Mouse (Mus musculus) MEL (cell line): ENCODE measurements at regions not wholly inside any gene's neighbourhood (a gene's known extent, or its start where the extent isn't known, plus 50 kb on each side); places are given as distances from the start of the nearest gene placed in this dataset.

Experiments
- NRF1 ChIP-seq: IDR thresholded peaks from 2 replicates; pipeline ENCODE4 v1.6.1; 2014; ENCODE audit warnings: low read depth, mild to moderate bottlenecking, inconsistent platforms, low read length, improper control_type of control experiment, moderate library complexity; ENCODE audit not compliant: poor library complexity, insufficient read depth, severe bottlenecking
- POLR2A ChIP-seq, 2 experiments: IDR thresholded peaks; 2 replicates each; pipeline ENCODE4 v1.6.1; 2011 to 2012; ENCODE audit warnings: low read length in 2 of 2, mild to moderate bottlenecking in 2 of 2, control low read depth in 1 of 2, improper control_type of control experiment in 1 of 2, low read depth in 1 of 2, moderate library complexity in 1 of 2; ENCODE audit not compliant: control insufficient read depth in 1 of 2, insufficient read depth in 1 of 2, poor library complexity in 1 of 2
- RCOR1 ChIP-seq: IDR thresholded peaks from 2 replicates; pipeline ENCODE4 v1.6.1; 2012; ENCODE audit warnings: low read depth, mild to moderate bottlenecking, inconsistent platforms, low read length, improper control_type of control experiment

DNA sequence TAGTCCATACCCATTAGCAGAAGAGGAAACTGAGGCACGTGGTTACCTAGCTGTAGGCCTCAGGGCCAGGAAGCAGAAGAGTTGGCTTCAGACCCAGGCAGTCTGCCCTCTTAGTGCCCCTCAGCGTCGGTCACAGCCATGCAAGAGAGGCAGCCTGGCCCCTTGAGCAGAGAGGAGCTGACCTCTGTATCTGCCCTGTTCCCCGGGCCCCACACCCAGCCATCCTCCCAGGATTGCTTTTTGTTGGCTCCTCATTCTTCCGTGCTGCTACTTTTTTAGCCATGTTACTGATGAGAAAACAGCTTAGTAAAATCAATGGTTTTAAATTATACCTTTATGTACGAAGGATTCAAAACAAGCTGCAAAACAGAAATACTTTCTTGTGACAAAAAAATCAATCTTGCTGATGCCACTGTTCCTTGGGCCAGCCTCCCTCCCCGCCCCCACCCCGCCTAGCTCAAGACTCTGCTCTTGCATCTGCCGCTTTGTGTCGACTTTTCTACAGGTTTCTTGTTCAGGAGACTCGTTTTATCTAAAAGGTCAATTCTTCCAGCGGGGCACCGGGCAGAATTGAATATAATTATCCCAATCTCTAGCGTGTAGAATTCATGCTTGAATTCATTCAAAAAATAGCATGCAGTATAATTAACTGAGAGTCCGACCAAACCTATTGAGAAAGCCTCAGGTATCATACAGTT, 70.8 kb downstream of the Sall1 start:
- no peak for TF ChIP-seq POLR2A (IDR thresholded peaks at IDR 0.05; ENCODE audit: control insufficient read depth in 1 of 2, insufficient read depth in 1 of 2, low read depth in 1 of 2, low read length in 2 of 2, poor library complexity in 1 of 2)
- no peak for TF ChIP-seq NRF1
- TF ChIP-seq RCOR1 = no peak
